In genomic region chr1:167002486-167002850, GRCm38 (mm10) we compare ENCODE assay signal across 7 mouse cellular contexts. TPM values are rescaled to one million over a fixed set of nuclear protein-coding genes. Genes with fewer than 3 reads are reported as not detected.
DNase-seq lines count a peak whose midpoint lies in the region; ATAC-seq and TF ChIP-seq lines count a peak whose summit lies in the region.

No protein-coding gene starts in this region.

- no peaks in the 10 kb centered on the region for H3K36me3 ChIP-seq in hindbrain, embryonic 14.5 days (replicated peaks; ENCODE audit: control insufficient read depth, insufficient read depth)
- H3K36me3 ChIP-seq in limb, embryonic 15.5 days, result no peaks in the 10 kb centered on the region
- H3K36me3 ChIP-seq in midbrain, embryonic 15.5 days (replicated peaks), result no peaks in the 10 kb centered on the region
- H3K36me3 ChIP-seq in stomach, postnatal 0 days (ENCODE audit: control insufficient read depth, insufficient read depth, low read length), result no peaks in the 10 kb centered on the region

- H3K27ac ChIP-seq in hindbrain, embryonic 14.5 days, result peak overlapping the region; percentile 97
- no peak overlapping the region for H3K27ac ChIP-seq in limb, embryonic 15.5 days
- H3K27ac ChIP-seq in midbrain, embryonic 15.5 days, result peak overlapping the region; percentile 98
- no peak overlapping the region for H3K27ac ChIP-seq in stomach, postnatal 0 days (replicated peaks)

- no peaks in the 10 kb centered on the region for H3K27me3 ChIP-seq in hindbrain, embryonic 14.5 days (ENCODE audit: control insufficient read depth, insufficient read depth, low read length)
- H3K27me3 ChIP-seq in limb, embryonic 15.5 days, result peaks cover 33% of the 10 kb centered on the region
- no peaks in the 10 kb centered on the region for H3K27me3 ChIP-seq in midbrain, embryonic 15.5 days (replicated peaks)
- peaks cover 10% of the 10 kb centered on the region for H3K27me3 ChIP-seq in stomach, postnatal 0 days (ENCODE audit: control insufficient read depth, insufficient read depth, low read length)

- WGBS in hindbrain, embryonic 14.5 days, result 2% methylated on average over 19 of the region's 19 CpGs
- 2% methylated on average over 19 of the region's 19 CpGs for WGBS in limb, embryonic 15.5 days
- under 1% methylated on average over 19 of the region's 19 CpGs for WGBS in midbrain, embryonic 15.5 days
- WGBS in stomach, postnatal 0 days, result 1% methylated on average over 19 of the region's 19 CpGs

- ATAC-seq in hindbrain, embryonic 14.5 days (ENCODE audit: low FRiP score), result no peak
- ATAC-seq in limb, embryonic 15.5 days (ENCODE audit: insufficient number of reproducible peaks, low FRiP score, low TSS enrichment, low read depth), result no peak
- 0 out of 2 replicates have a peak, but pooled peaks have one; percentile 15 for ATAC-seq in midbrain, embryonic 15.5 days (replicated peaks)
- no peak for ATAC-seq in stomach, postnatal 0 days (ENCODE audit: low FRiP score, low TSS enrichment)

- DNase-seq in adrenal gland, postnatal 10 days, result peak; percentile 77
- DNase-seq in cerebellum, postnatal 10 days, result peak; percentile 78 to 79
- DNase-seq in gastrocnemius, adult 8-10 months (ENCODE audit: low spot score in 2 of 2), result peak; percentile 45 to 60
- peak; percentile 51 for DNase-seq in hindbrain, embryonic 14.5 days (ENCODE audit: low spot score)
- DNase-seq in stomach, postnatal 0 days (ENCODE audit: low spot score), result peak; percentile 45

- H3K4me1 ChIP-seq in hindbrain, embryonic 14.5 days (replicated peaks; ENCODE audit: control insufficient read depth, insufficient read depth, low read length), result peaks cover 37% of the 10 kb centered on the region
- H3K4me1 ChIP-seq in limb, embryonic 15.5 days, result peaks cover 16% of the 10 kb centered on the region
- H3K4me1 ChIP-seq in midbrain, embryonic 15.5 days, result peaks cover 35% of the 10 kb centered on the region
- no peaks in the 10 kb centered on the region for H3K4me1 ChIP-seq in stomach, postnatal 0 days (replicated peaks; ENCODE audit: control insufficient read depth, insufficient read depth)

- peak overlapping the region; percentile 86 for H3K4me3 ChIP-seq in hindbrain, embryonic 14.5 days (replicated peaks; ENCODE audit: low read length)
- peak overlapping the region; percentile 69 for H3K4me3 ChIP-seq in limb, embryonic 15.5 days
- H3K4me3 ChIP-seq in midbrain, embryonic 15.5 days, result peak overlapping the region; percentile 90
- H3K4me3 ChIP-seq in stomach, postnatal 0 days (ENCODE audit: low read depth, low read length), result peak overlapping the region; percentile 68; the same call in 1 of the 2 replicates

- no peak for TF ChIP-seq EP300 in stomach, postnatal 0 days (optimal IDR thresholded peaks at IDR 0.05)

- H3K4me2 ChIP-seq in hindbrain, embryonic 14.5 days (replicated peaks), result peak overlapping the region; percentile 72
- H3K4me2 ChIP-seq in limb, embryonic 15.5 days, result peak overlapping the region; percentile 96
- H3K4me2 ChIP-seq in midbrain, embryonic 15.5 days, result peak overlapping the region; percentile 82
- H3K4me2 ChIP-seq in stomach, postnatal 0 days (replicated peaks; ENCODE audit: low read depth), result peak overlapping the region; percentile 93

- H3K9me3 ChIP-seq in hindbrain, embryonic 14.5 days (ENCODE audit: control insufficient read depth, low read length), result no peaks in the 10 kb centered on the region
- no peaks in the 10 kb centered on the region for H3K9me3 ChIP-seq in limb, embryonic 15.5 days
- H3K9me3 ChIP-seq in midbrain, embryonic 15.5 days, result no peaks in the 10 kb centered on the region
- no peaks in the 10 kb centered on the region for H3K9me3 ChIP-seq in stomach, postnatal 0 days (ENCODE audit: control insufficient read depth, low read length)

- peak overlapping the region; percentile 90 for H3K9ac ChIP-seq in hindbrain, embryonic 14.5 days
- H3K9ac ChIP-seq in limb, embryonic 15.5 days, result no peak overlapping the region
- peak overlapping the region; percentile 82 for H3K9ac ChIP-seq in midbrain, embryonic 15.5 days
- H3K9ac ChIP-seq in stomach, postnatal 0 days (ENCODE audit: low read length), result no peak overlapping the region

- peak; percentile 56 for TF ChIP-seq CTCF in stomach, postnatal 0 days (IDR thresholded peaks at IDR 0.05; ENCODE audit: low read depth)

RNA-seq across cellular contexts. Expression of gene Fam78b, which starts 1.3 kb away (rescaled TPM):
- total RNA-seq in adrenal gland, postnatal 10 days (2021), result 1 to 10 TPM; 7.2 to 8.0 TPM
- 1 to 10 TPM; 2.5 to 4.5 (median 2.7) TPM for total RNA-seq in gastrocnemius, adult 8-10 months (2022)
- polyA plus RNA-seq in hindbrain, embryonic 14.5 days (2014; fragmentation: Nextera tagmentation; extraction: Ambion mirVana), result 13.4 and 15.3 TPM in 2 replicates
- polyA plus RNA-seq in limb, embryonic 15.5 days (2015; fragmentation: Nextera tagmentation; extraction: Ambion mirVana), result 0.44 and 0.74 TPM in 2 replicates
- polyA plus RNA-seq in midbrain, embryonic 15.5 days (2015; fragmentation: Nextera tagmentation; extraction: Ambion mirVana), result 15.3 and 15.9 TPM in 2 replicates
- 0.36 and 0.40 TPM in 2 replicates for polyA plus RNA-seq in stomach, postnatal 0 days (2015; fragmentation: Nextera tagmentation; extraction: Ambion mirVana)

Comparison
In these comparisons a context has a peak if more than half of its experiments do, and no peak if none do; other contexts are left out.
1. H3K27ac ChIP-seq: peak in hindbrain, embryonic 14.5 days (single experiment) and midbrain, embryonic 15.5 days (single experiment); none in limb, embryonic 15.5 days (single experiment) and stomach, postnatal 0 days (single experiment).
2. H3K9ac ChIP-seq: peak in hindbrain, embryonic 14.5 days (single experiment) and midbrain, embryonic 15.5 days (single experiment); none in limb, embryonic 15.5 days (single experiment) and stomach, postnatal 0 days (single experiment).
3. Peak in every context shown above with its lines, with median percentiles within 50 percentile points of each other: DNase-seq, H3K4me2 ChIP-seq and H3K4me3 ChIP-seq.